Mouse (Mus musculus) heart, embryonic 15.5 days (tissue): ENCODE data around the gene Tmem151a. TPM values are rescaled to one million over a fixed set of nuclear protein-coding genes. Genes with fewer than 3 reads are reported as not detected.

Source experiments
- ATAC-seq: fragments of 200-750 bp; cut with Nextera tagmentation; replicated peaks from 2 replicates; pipeline ENCODE4 v1.8.0; 2017; ENCODE audit warnings: low read depth, moderate TSS enrichment; ENCODE audit not compliant: insufficient number of reproducible peaks, insufficient read depth, low FRiP score
- H3K27ac ChIP-seq: fragments of 300-500 bp; sonication (generic); 2 replicates; pipeline ENCODE4 v1.5.1; 2015; ENCODE audit warnings: mild to moderate bottlenecking, inconsistent platforms
- H3K27me3 ChIP-seq: fragments of 300-500 bp; sonication (generic); 2 replicates; pipeline ENCODE4 v1.6.1; 2015; ENCODE audit warnings: inconsistent platforms
- H3K36me3 ChIP-seq: fragments of 300-500 bp; sonication (generic); 2 replicates; pipeline ENCODE4 v1.6.1; 2015; ENCODE audit warnings: mild to moderate bottlenecking, inconsistent platforms
- H3K4me1 ChIP-seq: fragments of 300-500 bp; sonication (generic); replicated peaks from 2 replicates; pipeline ENCODE4 v1.6.1; 2015; ENCODE audit warnings: inconsistent platforms
- H3K4me2 ChIP-seq: fragments of 300-500 bp; sonication (generic); 2 replicates; pipeline ENCODE4 v1.6.1; 2015; ENCODE audit warnings: inconsistent platforms, mild to moderate bottlenecking, moderate library complexity
- H3K4me3 ChIP-seq: fragments of 300-500 bp; sonication (generic); 2 replicates; pipeline ENCODE4 v1.5.1; 2015; ENCODE audit warnings: mild to moderate bottlenecking, inconsistent platforms
- H3K9ac ChIP-seq: fragments of 300-500 bp; sonication (generic); 2 replicates; pipeline ENCODE4 v1.6.1; 2015; ENCODE audit warnings: mild to moderate bottlenecking, inconsistent platforms
- H3K9me3 ChIP-seq: fragments of 300-500 bp; sonication (generic); replicated peaks from 2 replicates; pipeline ENCODE4 v1.6.1; 2016; ENCODE audit warnings: inconsistent platforms
- WGBS: fragments of 180-500 bp; shearing (Covaris S2); methylation state at CpG from one replicate; pipeline ENCODE4 v1.1.7; 2015; ENCODE audit warnings: mixed read lengths; 5-methylcytosine and 5-hydroxymethylcytosine counted together
- polyA plus RNA-seq: library from polyadenylated mRNA; unstranded; fragments of >200 nt; fragmentation: Nextera tagmentation; extraction: Ambion mirVana; gene quantifications from 2 replicates; pipeline ENCODE4 v1.2.1, GENCODE M21; 2015

The Tmem151a gene
- polyA plus RNA-seq, 1 experiment from 2014 or later, result 3.0 TPM

DNA sequence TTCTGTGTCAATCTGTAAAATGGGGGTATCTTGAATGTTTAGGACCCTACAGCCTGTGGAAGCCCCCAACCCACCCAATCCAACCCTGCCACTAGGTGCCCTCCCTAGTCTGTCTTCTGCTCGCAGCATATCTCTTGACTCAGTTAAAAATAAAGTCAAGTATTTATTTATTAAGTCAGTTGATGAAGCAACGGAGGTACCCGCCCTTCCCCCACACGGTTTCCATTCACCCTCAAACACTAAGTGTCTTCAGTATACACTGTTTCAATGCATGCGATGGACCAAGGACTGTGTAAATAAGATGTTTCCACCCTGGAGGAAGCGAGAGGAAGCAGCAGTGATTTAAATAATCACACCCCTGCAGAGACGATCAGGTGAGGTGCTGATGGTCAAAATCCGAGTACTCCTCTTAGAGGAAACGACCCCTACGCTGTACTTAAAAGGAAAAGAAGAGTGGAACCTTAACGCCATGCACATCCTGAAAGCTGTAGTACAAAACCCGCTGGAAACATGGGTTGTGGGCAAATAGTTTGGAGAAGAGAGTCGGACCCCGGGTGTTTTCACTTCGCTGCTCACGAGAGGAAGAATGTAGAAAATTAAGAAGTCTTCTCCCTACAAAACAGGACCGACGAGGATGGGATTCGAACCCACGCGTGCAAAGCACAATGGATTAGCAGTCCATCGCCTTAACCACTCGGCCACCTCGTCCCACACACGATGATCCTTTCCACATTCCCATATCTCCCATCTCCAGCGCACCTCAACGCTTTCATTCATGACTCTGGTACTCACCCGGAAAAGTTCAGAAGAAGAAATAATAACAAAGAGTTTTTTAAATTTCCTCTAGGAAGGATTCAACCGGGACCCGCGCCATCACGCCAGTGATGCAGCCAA lies 47.4 kb downstream of the Tmem151a start:
- peak; percentile 24; the same call in 1 of the 2 replicates for ATAC-seq
- Histone ChIP-seq H3K4me1 (peaks cover 36% of the 10 kb centered on the region), H3K27me3 (no peaks in the 10 kb centered on the region), H3K4me3 (peak overlapping the region; percentile 84), H3K4me2 (peak overlapping the region; percentile 98), H3K9ac (peak overlapping the region; percentile 94), H3K9me3 (no peaks in the 10 kb centered on the region), H3K27ac (peak overlapping the region; percentile 77), H3K36me3 (no peaks in the 10 kb centered on the region)
- 3% methylated on average over 32 of the region's 32 CpGs for WGBS

DNA sequence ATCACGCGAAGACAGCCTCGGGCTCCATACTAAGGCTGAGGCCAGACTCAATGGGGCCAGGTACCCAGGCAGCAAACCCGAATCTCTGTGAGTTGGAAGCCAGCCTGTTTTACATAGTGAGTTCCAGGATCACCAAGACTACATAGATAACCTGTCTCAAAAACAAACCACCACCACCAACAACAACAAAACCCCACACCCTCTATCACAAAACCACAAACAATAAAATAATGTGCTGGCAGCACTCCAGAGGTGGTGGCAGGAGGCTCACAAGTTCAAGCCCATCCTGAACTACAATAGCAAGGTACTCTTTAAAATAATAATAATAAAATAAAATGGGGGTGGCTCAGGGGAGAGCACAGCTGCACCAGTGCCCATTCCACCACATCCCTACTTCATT lies 48.8 kb downstream of the Tmem151a start:
- H3K9ac ChIP-seq, result no peak overlapping the region
- H3K27me3 ChIP-seq, result no peaks in the 10 kb centered on the region
- ATAC-seq, result no peak
- H3K27ac ChIP-seq, result no peak overlapping the region
- no peaks in the 10 kb centered on the region for H3K9me3 ChIP-seq
- H3K4me2 ChIP-seq, result no peak overlapping the region
- H3K36me3 ChIP-seq, result 0 out of 2 replicates have a peak, but pooled peaks cover under 1% of the 10 kb centered on the region
- WGBS, result 79% methylated on average over 4 of the region's 4 CpGs
- H3K4me3 ChIP-seq, result no peak overlapping the region
- H3K4me1 ChIP-seq, result peaks cover 29% of the 10 kb centered on the region

DNA sequence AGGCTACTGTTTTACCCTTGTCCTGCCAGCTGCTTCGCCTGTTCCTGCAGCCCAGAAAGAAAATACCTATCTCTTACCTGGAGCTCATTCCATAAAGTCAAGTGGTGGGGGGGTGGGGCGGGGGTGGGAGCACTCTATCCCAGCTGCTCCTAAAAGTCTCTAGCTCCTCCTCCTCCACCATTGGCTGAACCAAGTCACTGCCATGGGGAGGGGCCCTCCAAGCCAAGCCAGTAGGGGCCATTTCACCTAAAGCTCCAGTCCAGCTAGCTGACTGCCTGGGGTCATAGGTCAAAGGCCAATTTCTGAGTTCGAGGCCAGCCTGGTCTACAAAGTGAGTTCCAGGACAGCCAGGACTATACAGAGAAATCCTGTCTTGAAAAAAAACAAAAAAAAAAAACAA lies 52.6 kb downstream of the Tmem151a start:
- Histone ChIP-seq H3K27ac (no peak overlapping the region), H3K36me3 (peaks cover 36% of the 10 kb centered on the region; the same call in 1 of the 2 replicates), H3K4me1 (peaks cover 2% of the 10 kb centered on the region), H3K9me3 (no peaks in the 10 kb centered on the region), H3K4me3 (no peak overlapping the region), H3K9ac (no peak overlapping the region), H3K4me2 (no peak overlapping the region), H3K27me3 (no peaks in the 10 kb centered on the region)
- ATAC-seq, result no peak
- 72% methylated on average over 3 of the region's 3 CpGs for WGBS

GRCm38 (mm10) chr19:5026111-5026510 lies 59.2 kb downstream of the Tmem151a start:
- Histone ChIP-seq H3K36me3 (peaks cover 44% of the 10 kb centered on the region), H3K27ac (no peak overlapping the region), H3K27me3 (no peaks in the 10 kb centered on the region), H3K4me3 (no peak overlapping the region), H3K4me2 (no peak overlapping the region), H3K9me3 (no peaks in the 10 kb centered on the region), H3K9ac (no peak overlapping the region), H3K4me1 (peaks cover 9% of the 10 kb centered on the region)
- no peak for ATAC-seq
- WGBS, result 85% methylated on average over 8 of the region's 8 CpGs

GRCm38 (mm10) chr19:5023621-5024479 lies 61.5 kb downstream of the Tmem151a start, which contains the start of gene Slc29a2:
Gene Slc29a2, plus strand, starts transcription at chr19:5023860.
- Histone ChIP-seq H3K4me3 (peak within 1 kb of the TSS; percentile 72), H3K4me1 (peaks cover 9% of the 10 kb centered on the region), H3K9ac (peak within 1 kb of the TSS; percentile 73), H3K27me3 (no peaks in the 10 kb centered on the region), H3K36me3 (peaks cover 22% of the 10 kb centered on the region), H3K27ac (peak within 1 kb of the TSS; percentile 94), H3K9me3 (no peaks in the 10 kb centered on the region), H3K4me2 (peak within 1 kb of the TSS; percentile 90)
- WGBS, result under 1% methylated on average over 62 of the region's 62 CpGs
- ATAC-seq, result peak; percentile 95

GRCm38 (mm10) chr19:5021416-5021815 lies 63.9 kb downstream of the Tmem151a start:
- Histone ChIP-seq H3K27me3 (no peaks in the 10 kb centered on the region), H3K9ac (no peak overlapping the region), H3K4me3 (no peak overlapping the region), H3K27ac (no peak overlapping the region), H3K4me1 (peaks cover 15% of the 10 kb centered on the region), H3K4me2 (no peak overlapping the region), H3K9me3 (no peaks in the 10 kb centered on the region), H3K36me3 (no peaks in the 10 kb centered on the region)
- WGBS, result 77% methylated on average over 2 of the region's 2 CpGs
- ATAC-seq, result no peak

Other genes starting within 250 kb of the Tmem151a start
- gene Ccs, start 246.2 kb downstream of the Tmem151a start, polyA plus RNA-seq, result 33.4 and 41.7 TPM in 2 replicates
- gene Ccdc87, start 246.2 kb downstream of the Tmem151a start, polyA plus RNA-seq, result 0.04 and 0.05 TPM in 2 replicates
- 37.4 and 42.6 TPM in 2 replicates for gene Ctsf, start 230.4 kb downstream of the Tmem151a start, polyA plus RNA-seq
- gene Actn3, start 207.6 kb downstream of the Tmem151a start, polyA plus RNA-seq, result 2.1 and 9.1 TPM in 2 replicates
- gene Zdhhc24, start 206.9 kb downstream of the Tmem151a start, polyA plus RNA-seq, result 6.6 and 9.9 TPM in 2 replicates
- gene Bbs1, start 178.9 kb downstream of the Tmem151a start, polyA plus RNA-seq, result 2.2 and 2.7 TPM in 2 replicates
- gene Dpp3, start 157.2 kb downstream of the Tmem151a start, polyA plus RNA-seq, result 63.6 and 84.8 TPM in 2 replicates
- gene Peli3, start 142.4 kb downstream of the Tmem151a start, polyA plus RNA-seq, result 0.38 and 0.52 TPM in 2 replicates
- 82.6 and 97.3 TPM in 2 replicates for gene Mrpl11, start 123.4 kb downstream of the Tmem151a start, polyA plus RNA-seq
- gene Npas4, start 95.2 kb downstream of the Tmem151a start, polyA plus RNA-seq, result 0.10 and 0.23 TPM in 2 replicates
- gene Slc29a2, start 61.7 kb downstream of the Tmem151a start, polyA plus RNA-seq, result 8.8 and 11.1 TPM in 2 replicates
- gene B4gat1, start 46.7 kb downstream of the Tmem151a start, polyA plus RNA-seq, result 43.1 and 43.6 TPM in 2 replicates
- gene AC124502.3, start 46.6 kb downstream of the Tmem151a start, polyA plus RNA-seq, result 1.4 and 1.5 TPM in 2 replicates
- 23.0 and 31.9 TPM in 2 replicates for gene Brms1, start 44.2 kb downstream of the Tmem151a start, polyA plus RNA-seq
- 1.9 and 3.3 TPM in 2 replicates for gene Rin1, start 35.0 kb downstream of the Tmem151a start, polyA plus RNA-seq
- 18.1 and 39.3 TPM in 2 replicates for gene Cd248, start 17.5 kb downstream of the Tmem151a start, polyA plus RNA-seq
- gene Yif1a, start 3.0 kb upstream of the Tmem151a start, polyA plus RNA-seq, result 82.0 and 92.3 TPM in 2 replicates
- gene Cnih2, start 13.0 kb upstream of the Tmem151a start, polyA plus RNA-seq, result 2.9 and 5.7 TPM in 2 replicates
- gene Rab1b, start 21.5 kb upstream of the Tmem151a start, polyA plus RNA-seq, result 208 and 236 TPM in 2 replicates
- gene Klc2, start 33.0 kb upstream of the Tmem151a start, polyA plus RNA-seq, result 17.1 and 21.8 TPM in 2 replicates
- 15.1 and 21.6 TPM in 2 replicates for gene Pacs1, start 187.6 kb upstream of the Tmem151a start, polyA plus RNA-seq
- gene Sf3b2, start 209.9 kb upstream of the Tmem151a start, polyA plus RNA-seq, result 195 and 216 TPM in 2 replicates
- 7.3 and 7.7 TPM in 2 replicates for gene Gal3st3, start 212.8 kb upstream of the Tmem151a start, polyA plus RNA-seq